16 mouse cellular contexts compared by ENCODE assay signal in the genomic region with DNA sequence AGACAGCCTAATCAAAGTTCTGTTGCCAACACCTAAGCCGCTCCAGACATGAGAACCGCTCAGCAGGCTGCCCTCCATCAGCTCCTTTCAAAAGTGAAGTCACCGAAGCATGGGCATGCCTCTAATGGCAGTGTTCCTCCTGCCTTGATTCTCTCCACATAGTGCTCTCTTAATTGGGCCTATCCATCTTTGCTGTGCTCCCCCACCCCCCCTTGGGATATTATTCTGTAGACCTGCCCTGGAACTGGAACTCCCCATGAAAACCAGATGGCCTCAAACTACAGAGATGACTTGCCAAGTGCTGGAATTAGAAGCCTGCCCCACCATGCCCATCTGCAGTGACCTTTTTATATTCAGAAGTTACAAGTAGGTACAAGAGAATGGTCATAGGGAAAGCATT. TPM values are rescaled to one million over a fixed set of nuclear protein-coding genes. Genes with fewer than 3 reads are reported as not detected.
"Had no signal": no experiment of that assay in that cellular context is flagged by ENCODE, and none has a peak within 500 bp of the region (broad histone marks: within the 10 kb centered on the region; RNA-seq: fewer than 3 reads in every experiment).

No protein-coding gene starts in this region.

- H3K4me3 ChIP-seq: limb, embryonic 15.5 days; liver, embryonic 12.5 days; lung, embryonic 15.5 days; megakaryocyte, embryonic 14.5 days; midbrain, embryonic 12.5 days; neural tube, embryonic 13.5 days; stomach, embryonic 15.5 days had no signal

- H3K9ac ChIP-seq: limb, embryonic 15.5 days; liver, embryonic 12.5 days; lung, embryonic 15.5 days; midbrain, embryonic 12.5 days; neural tube, embryonic 13.5 days; stomach, embryonic 15.5 days had no signal

- H3K4me1 ChIP-seq: liver, embryonic 12.5 days; stomach, embryonic 15.5 days had no signal

- H3K27ac ChIP-seq: kidney, postnatal 0 days; limb, embryonic 15.5 days; liver, embryonic 12.5 days; lung, embryonic 15.5 days; macrophage; midbrain, embryonic 12.5 days; neural tube, embryonic 13.5 days; stomach, embryonic 15.5 days had no signal

- H3K36me3 ChIP-seq: limb, embryonic 15.5 days; liver, embryonic 12.5 days; lung, embryonic 15.5 days; stomach, embryonic 15.5 days had no signal

- H3K9me3 ChIP-seq: limb, embryonic 15.5 days; liver, embryonic 12.5 days; lung, embryonic 15.5 days; megakaryocyte, embryonic 14.5 days; midbrain, embryonic 12.5 days; neural tube, embryonic 13.5 days; stomach, embryonic 15.5 days had no signal

- ATAC-seq: liver, embryonic 12.5 days; midbrain, embryonic 16.5 days had no signal

- DNase-seq: kidney, postnatal 36 days; layer of hippocampus, adult 9-11 months; lung, postnatal 14 days; right cerebral cortex, postnatal 14 days; thymus, adult 2 months; thymus, postnatal 25 days had no signal

- H3K27me3 ChIP-seq: limb, embryonic 15.5 days; liver, embryonic 12.5 days; lung, embryonic 15.5 days; midbrain, embryonic 12.5 days; neural tube, embryonic 13.5 days; stomach, embryonic 15.5 days had no signal

- H3K4me2 ChIP-seq: limb, embryonic 15.5 days; liver, embryonic 12.5 days; lung, embryonic 15.5 days; midbrain, embryonic 12.5 days; neural tube, embryonic 13.5 days; stomach, embryonic 15.5 days had no signal

RNA-seq across cellular contexts. Expression of a gene that starts 24.7 kb away (rescaled TPM):
- polyA plus RNA-seq: macrophage had no signal
